Mouse (Mus musculus): Measurements from ENCODE around the gene Eif6.

- TF ChIP-seq CTCF (IDR thresholded peaks at IDR 0.05; ENCODE audit: control insufficient read depth, insufficient read depth, insufficient read length) (no peak), CEBPB (IDR thresholded peaks at IDR 0.05; ENCODE audit: low read depth) (peak; percentile 49)
These were observed 7.1 kb downstream of the Eif6 start for GRCm38 (mm10) chr2:155819449-155820251.
